Mouse (Mus musculus) embryonic facial prominence, embryonic 13.5 days (tissue): ENCODE measurements at regions not wholly inside any gene's neighbourhood (a gene's known extent, or its start where the extent isn't known, plus 50 kb on each side); places are given as distances from the start of the nearest gene placed in this dataset.
"Not testable (repeated sequence)": the region's sequence is repeated elsewhere in the genome, so short reads cannot be mapped to it uniquely, and the experiment has no call there.

Experiments used
- ATAC-seq: fragments of 200-750 bp; cut with Nextera tagmentation; 2 replicates; pipeline ENCODE4 v1.8.0; 2017; ENCODE audit warnings: low read depth; ENCODE audit not compliant: insufficient number of reproducible peaks, insufficient read depth, low FRiP score, low TSS enrichment
- H3K27ac ChIP-seq: fragments of 300-500 bp; sonication (generic); 2 replicates; pipeline ENCODE4 v1.5.1; 2015; ENCODE audit warnings: moderate library complexity, mild to moderate bottlenecking, inconsistent platforms
- H3K27me3 ChIP-seq: fragments of 300-500 bp; sonication (generic); 2 replicates; pipeline ENCODE4 v1.6.1; 2015; ENCODE audit warnings: mild to moderate bottlenecking, inconsistent platforms
- H3K36me3 ChIP-seq: fragments of 300-500 bp; sonication (generic); 2 replicates; pipeline ENCODE4 v1.6.1; 2015; ENCODE audit warnings: mild to moderate bottlenecking, inconsistent platforms
- H3K4me1 ChIP-seq: fragments of 300-500 bp; sonication (generic); 2 replicates; pipeline ENCODE4 v1.6.1; 2015; ENCODE audit warnings: inconsistent platforms
- H3K4me2 ChIP-seq: fragments of 300-500 bp; sonication (generic); 2 replicates; pipeline ENCODE4 v1.6.1; 2015; ENCODE audit warnings: moderate library complexity, mild to moderate bottlenecking, inconsistent platforms
- H3K4me3 ChIP-seq: fragments of 300-500 bp; sonication (generic); 2 replicates; pipeline ENCODE4 v1.5.1; 2015; ENCODE audit warnings: mild to moderate bottlenecking, inconsistent platforms
- H3K9ac ChIP-seq: fragments of 300-500 bp; sonication (generic); 2 replicates; pipeline ENCODE4 v1.6.1; 2015; ENCODE audit warnings: mild to moderate bottlenecking, inconsistent platforms
- H3K9me3 ChIP-seq: fragments of 300-500 bp; sonication (generic); 2 replicates; pipeline ENCODE4 v1.6.1; 2016; ENCODE audit warnings: inconsistent platforms
- WGBS: fragments of 180-500 bp; shearing (Covaris S2); methylation state at CpG from one replicate; pipeline ENCODE4 v1.1.7; 2015; ENCODE audit warnings: mixed read lengths; 5-methylcytosine and 5-hydroxymethylcytosine counted together

GRCm38 (mm10) chr10:19297669-19298068 is 58.7 kb upstream of the Olig3 start:
- no peak overlapping the region for H3K27ac ChIP-seq
- no peaks in the 10 kb centered on the region for H3K9me3 ChIP-seq
- no peak overlapping the region for H3K9ac ChIP-seq
- WGBS, result 53% methylated on average over 3 of the region's 3 CpGs
- H3K4me3 ChIP-seq, result no peak overlapping the region
- H3K4me2 ChIP-seq, result no peak overlapping the region
- H3K27me3 ChIP-seq, result no peaks in the 10 kb centered on the region
- ATAC-seq, result no peak
- no peaks in the 10 kb centered on the region for H3K4me1 ChIP-seq
- no peaks in the 10 kb centered on the region for H3K36me3 ChIP-seq

GRCm38 (mm10) chr10:19295388-19296013 is 60.8 kb upstream of the Olig3 start:
- no peak overlapping the region for H3K9ac ChIP-seq
- 80% methylated on average over 7 of the region's 7 CpGs for WGBS
- no peaks in the 10 kb centered on the region for H3K9me3 ChIP-seq
- H3K36me3 ChIP-seq, result no peaks in the 10 kb centered on the region
- no peaks in the 10 kb centered on the region for H3K27me3 ChIP-seq
- no peak for ATAC-seq
- no peaks in the 10 kb centered on the region for H3K4me1 ChIP-seq
- no peak overlapping the region for H3K27ac ChIP-seq
- H3K4me2 ChIP-seq, result no peak overlapping the region
- H3K4me3 ChIP-seq, result no peak overlapping the region

DNA sequence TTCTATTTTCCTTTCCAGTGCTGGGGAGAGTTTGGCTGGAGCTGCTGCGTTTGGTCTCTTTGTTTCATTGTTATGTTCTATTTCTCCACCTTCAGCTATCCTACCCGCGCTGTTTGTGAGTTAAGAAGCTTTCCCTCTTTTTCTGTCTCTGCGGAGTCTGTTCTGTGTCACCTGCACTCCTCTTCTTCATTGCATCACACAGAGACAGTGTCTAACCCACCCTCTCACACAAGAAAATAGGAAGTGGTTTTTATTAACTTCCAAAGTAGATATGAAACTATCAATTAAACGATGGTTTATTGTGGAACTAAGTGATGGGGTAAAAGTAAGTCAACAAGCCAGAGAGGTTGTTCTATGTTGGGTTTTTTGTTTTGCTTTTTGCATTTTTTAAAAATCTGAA is 64.9 kb upstream of the Olig3 start:
- H3K4me3 ChIP-seq, result no peak overlapping the region
- no peak overlapping the region for H3K27ac ChIP-seq
- no peak for ATAC-seq
- H3K4me1 ChIP-seq, result no peaks in the 10 kb centered on the region
- H3K9me3 ChIP-seq, result no peaks in the 10 kb centered on the region
- no peak overlapping the region for H3K4me2 ChIP-seq
- no peaks in the 10 kb centered on the region for H3K36me3 ChIP-seq
- no peaks in the 10 kb centered on the region for H3K27me3 ChIP-seq
- H3K9ac ChIP-seq, result no peak overlapping the region
- WGBS, result 71% methylated on average over 5 of the region's 5 CpGs

- 79% methylated on average over 3 of the region's 3 CpGs for WGBS
- H3K4me1 ChIP-seq, H3K36me3 ChIP-seq, H3K4me3 ChIP-seq, H3K9me3 ChIP-seq, H3K27me3 ChIP-seq, ATAC-seq, H3K4me2 ChIP-seq, H3K27ac ChIP-seq, H3K9ac ChIP-seq: not testable (repeated sequence)
Observed at GRCm38 (mm10) chr10:19291039-19291438, 65.3 kb upstream of the Olig3 start.

DNA sequence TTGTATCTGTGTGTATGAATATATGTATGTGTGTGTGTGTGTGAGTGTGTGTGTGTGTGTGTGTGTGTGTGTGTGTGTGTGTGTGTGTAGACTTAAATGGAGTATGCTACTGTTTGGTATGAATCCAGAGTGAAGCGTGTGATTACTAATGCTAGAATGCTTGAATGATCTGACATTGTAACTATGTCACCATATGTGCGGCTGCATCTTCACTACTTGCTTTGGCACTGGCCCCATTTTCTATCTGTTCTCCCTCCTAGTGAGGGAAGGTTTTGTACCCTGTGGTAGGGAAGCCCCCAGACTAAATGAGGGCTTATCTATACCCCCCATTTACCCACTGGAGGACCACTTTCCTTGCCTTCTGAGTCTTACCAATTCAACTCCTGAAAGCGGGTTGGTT is 74.2 kb upstream of the Olig3 start:
- ATAC-seq, result no peak
- H3K27ac ChIP-seq, result no peak overlapping the region
- no peak overlapping the region for H3K4me2 ChIP-seq
- no peaks in the 10 kb centered on the region for H3K9me3 ChIP-seq
- H3K36me3 ChIP-seq, result no peaks in the 10 kb centered on the region
- H3K9ac ChIP-seq, result no peak overlapping the region
- 90% methylated on average over 3 of the region's 3 CpGs for WGBS
- no peaks in the 10 kb centered on the region for H3K4me1 ChIP-seq
- no peaks in the 10 kb centered on the region for H3K27me3 ChIP-seq
- H3K4me3 ChIP-seq, result no peak overlapping the region

- WGBS, result 92% methylated on average over 4 of the region's 4 CpGs
- no peaks in the 10 kb centered on the region for H3K36me3 ChIP-seq
- H3K4me1 ChIP-seq, result no peaks in the 10 kb centered on the region
- H3K9ac ChIP-seq, result no peak overlapping the region
- H3K27ac ChIP-seq, result no peak overlapping the region
- H3K27me3 ChIP-seq, result no peaks in the 10 kb centered on the region
- no peak for ATAC-seq
- H3K9me3 ChIP-seq, result no peaks in the 10 kb centered on the region
- H3K4me2 ChIP-seq, result no peak overlapping the region
- no peak overlapping the region for H3K4me3 ChIP-seq
Observed at GRCm38 (mm10) chr10:19281021-19281420, 75.3 kb upstream of the Olig3 start.

- Histone ChIP-seq H3K4me1 (no peaks in the 10 kb centered on the region), H3K4me3 (no peak overlapping the region), H3K27me3 (no peaks in the 10 kb centered on the region), H3K9ac (no peak overlapping the region), H3K36me3 (no peaks in the 10 kb centered on the region), H3K27ac (no peak overlapping the region), H3K9me3 (no peaks in the 10 kb centered on the region), H3K4me2 (no peak overlapping the region)
- whole genome bisulfite sequencing, result 76% methylated on average over 5 of the region's 5 CpGs
- no peak for ATAC-seq
Observed at GRCm38 (mm10) chr10:19278189-19278842, 78.0 kb upstream of the Olig3 start.

DNA sequence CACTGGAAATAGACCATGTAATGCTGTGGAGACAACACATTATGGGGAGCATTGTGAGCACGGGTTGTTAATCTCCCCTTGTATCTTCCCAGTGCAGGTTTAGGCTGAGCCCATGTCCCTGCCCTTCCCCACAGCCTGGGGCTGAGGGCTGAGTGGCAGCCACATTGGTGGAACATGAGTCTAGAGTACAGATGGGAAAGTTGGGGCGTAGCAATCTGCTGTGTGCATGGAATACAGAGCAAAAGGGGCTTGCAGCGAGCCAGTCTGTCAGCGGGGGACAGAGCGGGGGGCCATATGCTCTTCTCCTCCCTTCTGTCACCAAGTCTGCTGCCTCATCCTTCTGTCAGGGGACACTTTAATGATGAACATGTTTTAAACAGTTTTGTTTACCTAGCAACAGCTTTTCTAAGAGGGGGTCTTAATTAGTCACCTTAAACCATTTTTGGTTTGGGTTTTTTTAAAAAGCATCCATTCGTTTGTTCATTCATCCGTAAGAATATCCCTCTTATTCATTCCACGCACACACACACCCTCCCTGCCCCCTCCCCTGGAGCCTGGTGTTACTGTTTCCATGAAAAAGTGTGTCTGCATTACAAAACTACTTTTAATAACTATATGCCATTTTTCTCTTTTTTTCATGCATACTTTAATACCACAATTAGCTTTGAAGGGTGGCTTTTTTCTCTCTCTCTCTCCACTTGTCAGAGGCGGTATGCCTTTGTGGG is 79.1 kb upstream of the Olig3 start:
- no peak overlapping the region for H3K9ac ChIP-seq
- no peak overlapping the region for H3K4me2 ChIP-seq
- 60% methylated on average over 9 of the region's 9 CpGs for whole genome bisulfite sequencing
- ATAC-seq, result no peak
- no peaks in the 10 kb centered on the region for H3K36me3 ChIP-seq
- no peaks in the 10 kb centered on the region for H3K27me3 ChIP-seq
- no peak overlapping the region for H3K27ac ChIP-seq
- no peaks in the 10 kb centered on the region for H3K9me3 ChIP-seq
- no peak overlapping the region for H3K4me3 ChIP-seq
- no peaks in the 10 kb centered on the region for H3K4me1 ChIP-seq

GRCm38 (mm10) chr10:19274985-19275384 is 81.3 kb upstream of the Olig3 start:
- H3K27me3 ChIP-seq, result no peaks in the 10 kb centered on the region
- H3K4me3 ChIP-seq, result no peak overlapping the region
- no peaks in the 10 kb centered on the region for H3K4me1 ChIP-seq
- no peak overlapping the region for H3K9ac ChIP-seq
- ATAC-seq, result no peak
- H3K9me3 ChIP-seq, result no peaks in the 10 kb centered on the region
- H3K27ac ChIP-seq, result no peak overlapping the region
- no peak overlapping the region for H3K4me2 ChIP-seq
- no peaks in the 10 kb centered on the region for H3K36me3 ChIP-seq
- 87% methylated on average over 4 of the region's 4 CpGs for WGBS

DNA sequence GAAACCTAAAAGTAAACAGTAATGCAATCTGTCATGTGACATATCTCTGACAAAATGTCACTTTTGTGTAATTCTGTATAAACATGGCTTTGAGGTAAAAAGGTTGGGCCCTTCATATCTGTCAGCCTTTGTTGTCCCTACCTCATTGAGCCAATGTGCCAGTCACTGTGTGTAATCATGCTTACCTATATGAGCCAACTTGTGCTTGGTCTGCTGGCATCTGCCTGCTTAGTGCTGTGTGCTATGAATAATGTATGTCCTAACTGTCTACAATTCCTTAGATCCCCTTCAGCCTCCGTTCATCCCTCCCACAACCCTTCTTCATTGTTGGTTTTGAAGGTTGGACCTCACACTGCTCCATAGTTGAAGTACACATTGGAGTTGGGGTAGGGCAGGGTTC is 86.9 kb upstream of the Olig3 start:
- WGBS, result 72% methylated on average over 1 of the region's 1 CpGs
- H3K36me3 ChIP-seq, result no peaks in the 10 kb centered on the region
- ATAC-seq, result no peak

GRCm38 (mm10) chr10:19268051-19268450 is 88.3 kb upstream of the Olig3 start:
- WGBS, result 53% methylated on average over 4 of the region's 4 CpGs
- Histone ChIP-seq H3K4me3 (no peak overlapping the region), H3K4me1 (no peaks in the 10 kb centered on the region), H3K27ac (no peak overlapping the region), H3K36me3 (no peaks in the 10 kb centered on the region), H3K9ac (no peak overlapping the region), H3K9me3 (no peaks in the 10 kb centered on the region), H3K4me2 (no peak overlapping the region), H3K27me3 (no peaks in the 10 kb centered on the region)
- no peak for ATAC-seq

More for the DNA sequence above, 86.9 kb upstream of the Olig3 start:
- no peak overlapping the region for H3K4me2 ChIP-seq
- H3K4me3 ChIP-seq, result no peak overlapping the region
- H3K4me1 ChIP-seq, result no peaks in the 10 kb centered on the region
- no peaks in the 10 kb centered on the region for H3K9me3 ChIP-seq
- H3K9ac ChIP-seq, result no peak overlapping the region
- no peaks in the 10 kb centered on the region for H3K27me3 ChIP-seq
- no peak overlapping the region for H3K27ac ChIP-seq
